Mouse (Mus musculus) liver, embryonic 14.5 days (tissue): ENCODE results near the gene Rpl9-ps6. TPM values are rescaled to one million over a fixed set of nuclear protein-coding genes. Genes with fewer than 3 reads are reported as not detected.

Source experiments
- ATAC-seq: fragments of 200-750 bp; cut with Nextera tagmentation; 2 replicates; pipeline ENCODE4 v1.8.0; 2017; ENCODE audit warnings: moderate number of reproducible peaks, mild to moderate bottlenecking, moderate library complexity; ENCODE audit not compliant: insufficient read depth
- DNase-seq, 3 experiments: peaks; one replicate each; pipeline ENCODE4 v3.0.0-alpha.2; 2012 to 2013; ENCODE audit warnings: low read depth in 3 of 3, low spot score in 3 of 3
- H3K27ac ChIP-seq: fragments of 300-500 bp; sonication (generic); 2 replicates; pipeline ENCODE4 v1.5.1; 2014; ENCODE audit warnings: moderate library complexity, mild to moderate bottlenecking, control low read depth, inconsistent platforms
- H3K27me3 ChIP-seq: fragments of 300-500 bp; sonication (generic); 2 replicates; pipeline ENCODE4 v1.6.1; 2014; ENCODE audit warnings: mild to moderate bottlenecking, low read length, moderate library complexity; ENCODE audit not compliant: control insufficient read depth, insufficient read depth
- H3K36me3 ChIP-seq: fragments of 300-500 bp; sonication (generic); replicated peaks from 2 replicates; pipeline ENCODE4 v1.6.1; 2014; ENCODE audit warnings: low read depth; ENCODE audit not compliant: control insufficient read depth, insufficient read depth
- H3K4me1 ChIP-seq, 2 experiments: fragments of 200-500 bp in 1 of 2; fragments of 300-500 bp in 1 of 2; sonication (generic) in 1 of 2; replicated peaks; 2 replicates each; pipeline ENCODE4 v1.6.1; 2012 to 2014; ENCODE audit warnings: antibody characterized with exemption in 1 of 2, inconsistent platforms in 1 of 2, low read length in 1 of 2; ENCODE audit not compliant: control insufficient read depth in 2 of 2, insufficient read depth in 2 of 2
- H3K4me2 ChIP-seq: fragments of 300-500 bp; sonication (generic); 2 replicates; pipeline ENCODE4 v1.6.1; 2014; ENCODE audit warnings: low read depth, mild to moderate bottlenecking, control low read depth, moderate library complexity
- H3K4me3 ChIP-seq, 2 experiments: fragments of 200-500 bp in 1 of 2; fragments of 300-500 bp in 1 of 2; sonication (generic) in 1 of 2; 2 replicates each; pipeline ENCODE4 v1.5.1; 2012 to 2014; ENCODE audit warnings: low read depth in 2 of 2, low read length in 2 of 2, mild to moderate bottlenecking in 2 of 2, control low read depth in 1 of 2, inconsistent platforms in 1 of 2, moderate library complexity in 1 of 2; ENCODE audit not compliant: insufficient read depth in 1 of 2
- H3K9ac ChIP-seq: fragments of 300-500 bp; sonication (generic); replicated peaks from 2 replicates; pipeline ENCODE4 v1.6.1; 2014; ENCODE audit warnings: mild to moderate bottlenecking, control low read depth, moderate library complexity
- H3K9me3 ChIP-seq: fragments of 300-500 bp; sonication (generic); 2 replicates; pipeline ENCODE4 v1.6.1; 2016; ENCODE audit warnings: low read length, mixed read lengths; ENCODE audit not compliant: control insufficient read depth
- CTCF ChIP-seq: IDR thresholded peaks from 2 replicates; pipeline ENCODE4 v1.5.1; 2016; ENCODE audit warnings: antibody characterized with exemption, low read depth, control low read depth
- EP300 ChIP-seq: IDR thresholded peaks from 2 replicates; pipeline ENCODE4 v1.6.1; 2016; ENCODE audit warnings: antibody characterized with exemption, low read depth
- WGBS: fragments of 180-500 bp; shearing (Covaris S2); extraction: QIAGEN DNeasy Blood & Tissue Kit; methylation state at CpG from one replicate; pipeline ENCODE4 v1.1.7; 2014; ENCODE audit not compliant: insufficient replicate concordance; 5-methylcytosine and 5-hydroxymethylcytosine counted together
- polyA plus RNA-seq, 2 experiments: library from polyadenylated mRNA; depleted of rRNA in 1 of 2; stranded (reverse) in 1 of 2; unstranded in 1 of 2; fragments of >200 nt; fragmentation: Nextera tagmentation in 1 of 2; extraction: Ambion mirVana in 1 of 2; gene quantifications; 2 replicates each; pipeline versions ENCODE4 v1.2.1 to v1.2.3; 2012 to 2014

Rpl9-ps6 gene
- polyA plus RNA-seq, 2 experiments = 30.9 to 90.4 TPM

DNA sequence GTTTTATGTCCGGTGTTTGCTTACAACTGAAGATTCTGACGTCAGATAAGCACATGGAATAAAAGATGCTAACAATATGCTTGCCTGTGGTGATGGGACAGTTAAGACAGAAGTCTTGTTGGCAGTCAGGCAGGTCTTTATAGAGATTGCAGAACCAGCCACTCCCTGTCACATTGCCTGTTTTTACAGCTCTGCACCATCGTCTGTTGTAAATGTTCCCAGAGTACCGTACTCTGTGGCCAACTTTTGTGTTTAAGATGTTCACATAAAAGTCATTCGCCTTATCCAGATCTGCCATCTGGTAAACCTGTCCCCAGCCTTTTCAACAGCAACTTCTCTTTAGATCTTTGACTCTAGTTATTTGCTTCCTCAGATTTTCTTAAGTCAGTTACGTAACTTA, 31.0 kb upstream of the Rpl9-ps6 start:
- Histone ChIP-seq H3K9me3 (no peaks in the 10 kb centered on the region), H3K36me3 (peaks cover 83% of the 10 kb centered on the region), H3K4me3 (no peak overlapping the region), H3K27ac (no peak overlapping the region), H3K27me3 (no peaks in the 10 kb centered on the region), H3K9ac (no peak overlapping the region), H3K4me2 (no peak overlapping the region), H3K4me1 (no peaks in the 10 kb centered on the region; a peak in 1 of 4 replicates)
- TF ChIP-seq EP300 (no peak), CTCF (no peak)
- DNase-seq (no peak), ATAC-seq (no peak)
- 64% methylated on average over 6 of the region's 6 CpGs for WGBS

GRCm38 (mm10) chr19:32495034-32495433, 28.7 kb upstream of the Rpl9-ps6 start:
- Histone ChIP-seq H3K4me1 (peaks cover 0 to 2% of the 10 kb centered on the region in 2 experiments; a peak in 2 of 4 replicates), H3K9me3 (no peaks in the 10 kb centered on the region), H3K4me3 (no peak overlapping the region), H3K27ac (no peak overlapping the region), H3K9ac (no peak overlapping the region), H3K27me3 (no peaks in the 10 kb centered on the region), H3K4me2 (no peak overlapping the region), H3K36me3 (peaks cover 81% of the 10 kb centered on the region)
- 78% methylated on average over 11 of the region's 11 CpGs for WGBS
- TF ChIP-seq CTCF (no peak), EP300 (no peak)
- DNase-seq = no peak
- ATAC-seq = no peak

DNA sequence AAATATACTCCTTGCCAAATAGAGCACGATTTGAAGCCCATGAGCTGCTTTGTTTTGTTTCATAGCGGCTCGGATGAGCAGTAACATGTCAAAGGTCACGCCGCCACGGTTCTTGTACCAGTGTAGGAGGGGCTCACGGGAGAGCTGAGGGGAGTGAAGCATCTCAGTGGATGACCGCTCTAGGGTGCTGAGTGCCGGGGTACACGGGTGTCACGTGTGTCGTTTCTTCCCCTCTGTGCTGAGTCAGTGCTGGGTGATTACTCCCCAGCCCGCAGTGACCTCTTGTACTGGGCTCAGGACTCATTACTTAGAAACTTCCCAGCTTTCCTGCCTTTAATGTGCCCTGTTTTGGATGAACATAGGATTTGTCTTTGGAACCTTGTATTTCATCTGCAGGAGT, 28.2 kb upstream of the Rpl9-ps6 start:
- Histone ChIP-seq H3K4me3 (no peak overlapping the region), H3K4me1 (peaks cover 0 to 2% of the 10 kb centered on the region in 2 experiments; a peak in 2 of 4 replicates), H3K4me2 (no peak overlapping the region), H3K36me3 (peaks cover 78% of the 10 kb centered on the region), H3K27ac (no peak overlapping the region), H3K27me3 (no peaks in the 10 kb centered on the region), H3K9me3 (no peaks in the 10 kb centered on the region), H3K9ac (no peak overlapping the region)
- no peak for DNase-seq
- 90% methylated on average over 13 of the region's 13 CpGs for WGBS
- TF ChIP-seq CTCF (no peak), EP300 (no peak)
- no peak for ATAC-seq

DNA sequence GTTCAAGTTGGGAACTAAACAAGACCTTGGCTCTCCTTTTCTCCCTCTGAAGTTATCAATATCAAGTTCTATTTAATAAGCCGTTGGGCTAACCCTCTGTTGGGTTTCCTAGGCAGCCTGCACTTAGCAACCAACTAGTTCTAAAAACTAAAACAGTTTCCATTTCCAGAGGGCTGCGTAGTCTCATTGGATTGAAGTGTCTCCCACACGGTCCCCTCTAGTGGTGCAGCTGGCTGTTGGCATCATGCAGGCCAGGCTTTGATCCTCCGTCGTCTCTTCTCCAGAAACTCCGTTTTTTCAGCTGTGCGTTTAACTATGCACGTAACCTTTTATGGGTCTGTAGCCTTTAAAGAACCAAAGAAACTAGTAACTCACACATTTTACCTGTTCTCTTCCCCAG, 27.1 kb upstream of the Rpl9-ps6 start:
- TF ChIP-seq EP300 (no peak), CTCF (peak; percentile 21; the same call in 1 of the 2 replicates)
- Histone ChIP-seq H3K36me3 (peaks cover 66% of the 10 kb centered on the region), H3K4me1 (peaks cover 0 to 6% of the 10 kb centered on the region in 2 experiments), H3K4me3 (no peak overlapping the region), H3K27ac (no peak overlapping the region), H3K4me2 (no peak overlapping the region), H3K9me3 (no peaks in the 10 kb centered on the region), H3K27me3 (no peaks in the 10 kb centered on the region), H3K9ac (no peak overlapping the region)
- ATAC-seq (no peak), DNase-seq (no peak)
- WGBS = 86% methylated on average over 8 of the region's 8 CpGs

GRCm38 (mm10) chr19:32492981-32493380, 26.6 kb upstream of the Rpl9-ps6 start:
- Histone ChIP-seq H3K27ac (no peak overlapping the region), H3K4me1 (peaks cover 0 to 9% of the 10 kb centered on the region in 2 experiments), H3K36me3 (peaks cover 62% of the 10 kb centered on the region), H3K4me2 (no peak overlapping the region), H3K27me3 (no peaks in the 10 kb centered on the region), H3K9me3 (no peaks in the 10 kb centered on the region), H3K9ac (no peak overlapping the region), H3K4me3 (no peak overlapping the region)
- no peak for TF ChIP-seq CTCF
- no peak for TF ChIP-seq EP300
- no peak for ATAC-seq
- no peak for DNase-seq
- WGBS = 81% methylated on average over 5 of the region's 5 CpGs
